Mouse (Mus musculus): Measurements from ENCODE around the gene Ccdc114. TPM values are rescaled to one million over a fixed set of nuclear protein-coding genes. Genes with fewer than 3 reads are reported as not detected.

Ccdc114 gene
- total and polyA plus RNA-seq, 3 experiments: 0.07 to 0.22 TPM; not detected in 1

GRCm38 (mm10) chr7:45971831-45972723, 48.2 kb downstream of the Ccdc114 start:
- Histone ChIP-seq H3K4me1 (ENCODE audit: insufficient read depth, low read depth, low read length) (peaks cover 3% of the 10 kb centered on the region; the same call in 1 of the 2 replicates), H3K4me3 (ENCODE audit: low read depth, low read length) (no peak overlapping the region), H3K9me3 (replicated peaks) (no peaks in the 10 kb centered on the region), H3K36me3 (replicated peaks) (no peaks in the 10 kb centered on the region), H3K27me3 (ENCODE audit: insufficient read depth, low read length) (peaks cover 3% of the 10 kb centered on the region; the same call in 1 of the 2 replicates)
- DNase-seq (ENCODE audit: low spot score) (no peak), ATAC-seq (ENCODE audit: extremely low read depth, insufficient number of reproducible peaks, low FRiP score, poor library complexity, severe bottlenecking) (no peak)
- no peak for TF ChIP-seq POLR2AphosphoS5 (IDR thresholded peaks at IDR 0.05; ENCODE audit: insufficient replicate concordance, low read depth, low read length)
- TF ChIP-seq TAL1 (conservative IDR thresholded peaks at IDR 0.05; ENCODE audit: low read depth, low read length): no peak
- no peak for TF ChIP-seq CTCF (IDR thresholded peaks at IDR 0.05; ENCODE audit: low read depth, low read length)
- TF ChIP-seq GATA2 (IDR thresholded peaks at IDR 0.05; ENCODE audit: borderline replicate concordance, low read depth, low read length): no peak
- TF ChIP-seq GATA1 (IDR thresholded peaks at IDR 0.05; ENCODE audit: borderline replicate concordance, low read length): no peak

DNA sequence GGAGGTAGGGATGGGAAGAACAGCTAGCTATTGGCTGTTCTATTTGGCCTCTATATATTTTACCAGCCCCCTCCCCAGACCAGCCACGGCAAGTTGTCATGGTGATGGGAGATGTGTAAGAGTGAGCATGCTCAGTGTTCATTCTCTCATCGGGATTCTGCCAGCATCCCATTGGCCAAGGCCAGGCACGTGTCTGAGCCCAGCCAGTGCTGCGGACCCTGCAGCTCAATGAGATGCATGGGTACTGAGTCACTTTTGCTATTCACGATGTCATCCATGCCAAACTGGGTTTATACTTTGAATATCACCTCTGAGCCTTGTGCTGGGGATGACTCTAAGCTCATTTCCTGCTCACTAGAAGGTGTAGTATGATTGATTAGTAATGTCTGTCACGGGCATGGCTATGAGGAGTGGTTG, 49.4 kb downstream of the Ccdc114 start:
- Histone ChIP-seq H3K4me3 (ENCODE audit: low read depth, low read length) (no peak overlapping the region), H3K27me3 (ENCODE audit: insufficient read depth, low read length) (peaks cover 2% of the 10 kb centered on the region; the same call in 1 of the 2 replicates), H3K9me3 (replicated peaks) (no peaks in the 10 kb centered on the region), H3K36me3 (replicated peaks) (no peaks in the 10 kb centered on the region), H3K4me1 (ENCODE audit: insufficient read depth, low read depth, low read length) (peaks cover 3% of the 10 kb centered on the region; the same call in 1 of the 2 replicates)
- DNase-seq (ENCODE audit: low spot score): no peak
- no peak for ATAC-seq (ENCODE audit: extremely low read depth, insufficient number of reproducible peaks, low FRiP score, poor library complexity, severe bottlenecking)
- TF ChIP-seq CTCF (IDR thresholded peaks at IDR 0.05; ENCODE audit: low read depth, low read length): no peak
- TF ChIP-seq TAL1 (conservative IDR thresholded peaks at IDR 0.05; ENCODE audit: low read depth, low read length): no peak

DNA sequence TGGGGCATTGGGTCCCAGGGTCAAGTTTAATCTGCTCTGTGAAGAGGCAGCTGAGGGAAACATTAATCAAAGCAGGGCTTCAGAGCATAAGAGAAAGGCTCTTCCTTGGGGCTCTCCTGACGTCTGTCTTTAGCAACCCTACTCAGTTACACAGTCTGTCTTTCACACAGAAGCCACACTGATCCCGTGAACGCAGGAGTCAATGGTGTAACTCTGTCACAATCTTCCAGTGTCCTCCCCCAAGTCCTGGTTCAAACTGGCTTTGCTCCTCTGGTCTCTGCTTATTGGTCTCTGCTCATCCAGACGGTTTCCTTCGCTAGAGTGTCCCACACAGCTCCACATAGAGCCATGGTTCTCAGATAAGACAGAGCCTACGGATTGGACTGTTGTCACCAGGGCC, 50.2 kb downstream of the Ccdc114 start:
- H3K4me3 ChIP-seq (ENCODE audit: low read depth, low read length): no peak overlapping the region
- no peak for DNase-seq (ENCODE audit: low spot score)
- ATAC-seq (ENCODE audit: extremely low read depth, insufficient number of reproducible peaks, low FRiP score, poor library complexity, severe bottlenecking): no peak
- no peaks in the 10 kb centered on the region for H3K36me3 ChIP-seq (replicated peaks)
- TF ChIP-seq GATA1 (IDR thresholded peaks at IDR 0.05; ENCODE audit: borderline replicate concordance, low read length) (no peak), CTCF (IDR thresholded peaks at IDR 0.05; ENCODE audit: low read depth, low read length) (no peak), POLR2AphosphoS5 (IDR thresholded peaks at IDR 0.05; ENCODE audit: insufficient replicate concordance, low read depth, low read length) (no peak), TAL1 (conservative IDR thresholded peaks at IDR 0.05; ENCODE audit: low read depth, low read length) (no peak), GATA2 (IDR thresholded peaks at IDR 0.05; ENCODE audit: borderline replicate concordance, low read depth, low read length) (no peak)
- no peaks in the 10 kb centered on the region; the same call in 1 of the 2 replicates for H3K27me3 ChIP-seq (ENCODE audit: insufficient read depth, low read length)
- H3K9me3 ChIP-seq (replicated peaks): no peaks in the 10 kb centered on the region
- H3K4me1 ChIP-seq (ENCODE audit: insufficient read depth, low read depth, low read length): peaks cover 3% of the 10 kb centered on the region; the same call in 1 of the 2 replicates

DNA sequence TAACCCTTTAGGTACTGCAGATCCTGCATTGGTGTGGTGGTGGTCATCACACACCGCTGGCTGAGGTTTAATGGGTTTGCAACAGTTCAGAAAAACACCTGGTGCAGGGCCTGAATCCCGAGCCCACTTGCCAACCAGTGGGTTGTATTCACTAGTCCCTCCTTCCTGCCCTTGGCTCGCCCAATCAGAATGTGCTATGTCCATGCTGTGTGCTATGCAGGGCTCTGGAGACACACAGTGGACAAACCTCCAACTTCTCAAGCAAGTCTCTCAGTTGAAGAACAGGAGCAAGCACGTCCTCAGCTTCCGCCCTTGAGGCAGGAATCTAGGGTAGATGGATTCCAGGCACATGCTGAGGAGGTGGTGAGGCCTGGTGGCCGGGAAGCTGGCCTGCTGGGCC, 50.6 kb downstream of the Ccdc114 start:
- H3K9me3 ChIP-seq (replicated peaks): no peaks in the 10 kb centered on the region
- DNase-seq (ENCODE audit: low spot score): no peak
- H3K4me3 ChIP-seq (ENCODE audit: low read depth, low read length): no peak overlapping the region
- TF ChIP-seq TAL1 (conservative IDR thresholded peaks at IDR 0.05; ENCODE audit: low read depth, low read length) (no peak), GATA1 (IDR thresholded peaks at IDR 0.05; ENCODE audit: borderline replicate concordance, low read length) (no peak), GATA2 (IDR thresholded peaks at IDR 0.05; ENCODE audit: borderline replicate concordance, low read depth, low read length) (no peak), CTCF (IDR thresholded peaks at IDR 0.05; ENCODE audit: low read depth, low read length) (no peak), POLR2AphosphoS5 (IDR thresholded peaks at IDR 0.05; ENCODE audit: insufficient replicate concordance, low read depth, low read length) (no peak)
- no peaks in the 10 kb centered on the region for H3K36me3 ChIP-seq (replicated peaks)
- H3K27me3 ChIP-seq (ENCODE audit: insufficient read depth, low read length): peaks cover 1% of the 10 kb centered on the region; the same call in 1 of the 2 replicates
- peaks cover 3% of the 10 kb centered on the region; the same call in 1 of the 2 replicates for H3K4me1 ChIP-seq (ENCODE audit: insufficient read depth, low read depth, low read length)
- ATAC-seq (ENCODE audit: extremely low read depth, insufficient number of reproducible peaks, low FRiP score, poor library complexity, severe bottlenecking): no peak

GRCm38 (mm10) chr7:45981612-45982011, 57.7 kb downstream of the Ccdc114 start:
- no peak for TF ChIP-seq GATA1 (IDR thresholded peaks at IDR 0.05; ENCODE audit: borderline replicate concordance, low read length)
- no peak for TF ChIP-seq CTCF (IDR thresholded peaks at IDR 0.05; ENCODE audit: low read depth, low read length)
- TF ChIP-seq TAL1 (conservative IDR thresholded peaks at IDR 0.05; ENCODE audit: low read depth, low read length): no peak
- Histone ChIP-seq H3K36me3 (replicated peaks) (no peaks in the 10 kb centered on the region), H3K9me3 (replicated peaks) (no peaks in the 10 kb centered on the region), H3K27me3 (ENCODE audit: insufficient read depth, low read length) (peaks cover 9% of the 10 kb centered on the region; the same call in 1 of the 2 replicates), H3K4me1 (ENCODE audit: insufficient read depth, low read depth, low read length) (no peaks in the 10 kb centered on the region), H3K4me3 (ENCODE audit: low read depth, low read length) (no peak overlapping the region)
- no peak for DNase-seq (ENCODE audit: low spot score)
- ATAC-seq (ENCODE audit: extremely low read depth, insufficient number of reproducible peaks, low FRiP score, poor library complexity, severe bottlenecking): no peak

DNA sequence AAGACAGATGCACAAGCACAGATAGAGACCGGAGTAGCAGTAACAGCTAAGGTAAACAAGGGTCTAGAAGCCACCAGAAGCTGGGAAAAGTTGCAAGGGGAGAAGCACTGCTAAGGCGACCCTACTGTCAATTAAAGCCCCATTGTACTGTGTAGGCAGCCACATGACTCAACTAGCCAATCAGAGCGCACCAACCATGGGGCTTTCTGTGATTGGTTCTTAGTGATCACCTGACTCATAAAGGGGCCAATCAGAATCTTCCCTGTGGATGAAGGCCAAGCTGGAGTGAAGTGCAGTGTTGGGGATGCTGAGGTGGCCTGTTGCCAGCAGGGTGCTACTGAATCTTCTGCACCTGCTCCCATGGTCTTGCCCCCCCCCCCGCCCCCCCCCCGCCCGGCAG, 63.0 kb downstream of the Ccdc114 start:
- TF ChIP-seq CTCF (IDR thresholded peaks at IDR 0.05; ENCODE audit: low read depth, low read length): no peak
- peaks cover 3% of the 10 kb centered on the region; the same call in 1 of the 2 replicates for H3K27me3 ChIP-seq (ENCODE audit: insufficient read depth, low read length)
- no peaks in the 10 kb centered on the region for H3K36me3 ChIP-seq (replicated peaks)
- peak; percentile 14 for DNase-seq (ENCODE audit: low spot score)
- H3K4me1 ChIP-seq (ENCODE audit: insufficient read depth, low read depth, low read length): no peaks in the 10 kb centered on the region
- ATAC-seq (ENCODE audit: extremely low read depth, insufficient number of reproducible peaks, low FRiP score, poor library complexity, severe bottlenecking): no peak
- H3K4me3 ChIP-seq (ENCODE audit: low read depth, low read length): no peak overlapping the region
- H3K9me3 ChIP-seq (replicated peaks): no peaks in the 10 kb centered on the region

Data from G1E (cell line).